Mouse (Mus musculus): ENCODE results near the gene Nfia.

Nfia gene

DNA sequence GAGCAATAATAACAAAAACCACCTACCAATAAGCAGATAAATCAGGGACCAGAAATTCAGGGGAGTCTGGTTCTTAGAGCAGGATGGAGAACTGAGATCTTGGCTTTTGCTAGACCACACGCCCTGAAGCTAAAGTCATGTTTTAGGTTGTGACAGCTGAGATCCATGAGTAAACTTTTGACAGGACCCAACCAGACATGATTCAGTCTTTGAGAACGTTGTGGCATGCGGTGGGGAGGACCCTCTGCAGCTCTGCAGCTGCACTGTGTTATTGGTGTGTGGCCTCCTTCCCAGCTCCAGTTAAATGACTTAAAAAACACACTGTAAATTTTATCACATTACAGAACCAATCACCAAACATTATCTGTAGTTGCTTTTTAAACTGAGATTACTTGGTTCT lies 87.8 kb downstream of the Nfia start:
- intact Hi-C loops (cut with DNase I): loop anchor here (5.0 kb wide), 1 partner anchor 78 kb away; no protein-coding TSS in a partner anchor

DNA sequence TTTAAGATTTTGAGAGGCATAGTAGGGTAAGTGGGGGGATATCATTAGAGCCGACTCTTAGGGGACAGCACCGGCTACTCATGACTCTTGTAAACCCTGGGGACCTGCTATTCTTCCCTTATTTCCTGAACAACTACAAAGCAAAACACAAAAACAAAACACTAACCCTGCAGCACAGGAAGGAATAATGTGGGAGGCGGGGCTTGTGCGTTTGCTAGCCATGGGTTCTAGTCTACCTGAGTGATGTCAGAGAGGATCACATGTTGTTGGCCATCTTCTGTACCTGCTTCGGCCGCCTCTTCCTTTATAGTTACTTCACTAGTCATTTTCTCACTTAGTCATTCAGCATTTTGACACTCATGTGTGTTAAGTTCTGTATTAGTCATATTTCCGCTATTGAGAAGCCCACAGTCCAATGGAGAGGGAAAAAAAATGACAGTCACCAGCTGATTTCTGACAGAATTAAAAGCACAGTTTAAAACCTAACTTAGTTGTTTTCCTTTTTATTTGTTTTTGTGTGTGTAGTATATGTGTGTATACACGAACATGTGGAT lies 88.3 kb downstream of the Nfia start:
- intact Hi-C loops (cut with DNase I): loop anchor here (5.0 kb wide), 1 partner anchor 79 kb away; no protein-coding TSS in a partner anchor

DNA sequence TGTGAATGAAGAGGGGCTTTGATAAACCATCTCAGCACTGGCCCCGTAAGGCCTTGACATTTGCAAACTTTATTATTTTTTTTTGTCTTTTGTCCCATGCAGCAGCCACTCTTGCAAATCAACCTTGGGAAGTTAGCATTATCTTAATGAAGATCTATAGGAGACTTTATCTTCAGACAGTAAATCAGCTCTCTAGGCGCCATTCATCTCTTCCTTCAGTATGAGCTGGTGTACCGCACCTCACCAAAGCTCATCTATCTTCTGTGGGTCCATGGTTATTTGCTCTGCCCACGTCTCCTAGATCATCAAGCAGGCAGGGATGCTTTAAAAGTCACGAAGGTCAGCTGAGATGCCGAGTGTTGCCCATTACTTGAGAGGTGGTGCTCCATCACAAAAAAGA lies 89.8 kb downstream of the Nfia start:
- intact Hi-C loops (cut with DNase I): loop anchor here (5.0 kb wide), 1 partner anchor 80 kb away; no protein-coding TSS in a partner anchor

DNA sequence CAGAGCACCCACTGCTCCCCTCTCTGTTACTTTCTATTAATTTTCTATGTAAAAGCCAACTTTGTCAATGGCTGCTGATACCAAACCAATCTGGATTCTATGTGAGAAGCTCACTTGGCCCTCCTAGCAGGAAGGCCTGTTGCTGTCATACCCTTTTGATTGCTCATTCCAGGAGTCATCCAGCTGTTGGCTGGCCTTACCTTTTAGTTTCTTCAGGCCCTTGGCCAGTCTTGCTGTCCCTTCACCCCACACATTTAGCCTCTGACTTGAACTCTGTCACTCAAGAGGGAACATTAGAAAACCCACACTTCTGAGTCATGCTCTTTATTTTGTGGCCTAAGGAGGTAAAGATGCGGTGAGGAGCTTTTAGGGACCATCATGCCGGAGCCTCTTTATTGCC lies 91.7 kb downstream of the Nfia start:
- intact Hi-C loops (cut with DNase I): loop anchor here (5.0 kb wide), 1 partner anchor 82 kb away; no protein-coding TSS in a partner anchor

DNA sequence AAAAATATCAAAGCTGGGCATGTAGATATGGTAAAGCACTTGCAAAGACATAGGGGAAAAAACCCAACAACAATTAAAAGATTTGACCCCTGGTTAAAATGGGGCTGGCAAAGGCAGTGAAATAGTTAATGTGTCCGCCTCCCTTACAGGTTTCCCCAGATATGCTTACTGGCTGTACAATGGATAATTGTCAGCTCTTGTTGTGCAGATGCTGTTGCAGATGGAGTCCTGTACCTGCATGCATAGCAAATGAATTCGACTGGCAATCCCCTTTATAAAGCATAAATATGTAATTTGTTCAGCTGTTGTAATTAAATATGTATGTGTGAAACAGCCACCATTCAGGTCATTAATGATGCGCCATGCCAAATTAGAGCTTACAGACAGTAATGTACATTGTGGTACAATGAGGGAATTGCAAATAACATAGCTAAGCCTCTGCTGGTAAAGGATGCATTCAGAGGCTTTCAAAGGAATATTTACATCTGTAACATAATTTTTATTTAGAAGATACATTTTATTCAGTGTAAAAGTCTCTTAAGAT lies 92.9 kb downstream of the Nfia start:
- intact Hi-C loops (cut with DNase I): no loop called here

DNA sequence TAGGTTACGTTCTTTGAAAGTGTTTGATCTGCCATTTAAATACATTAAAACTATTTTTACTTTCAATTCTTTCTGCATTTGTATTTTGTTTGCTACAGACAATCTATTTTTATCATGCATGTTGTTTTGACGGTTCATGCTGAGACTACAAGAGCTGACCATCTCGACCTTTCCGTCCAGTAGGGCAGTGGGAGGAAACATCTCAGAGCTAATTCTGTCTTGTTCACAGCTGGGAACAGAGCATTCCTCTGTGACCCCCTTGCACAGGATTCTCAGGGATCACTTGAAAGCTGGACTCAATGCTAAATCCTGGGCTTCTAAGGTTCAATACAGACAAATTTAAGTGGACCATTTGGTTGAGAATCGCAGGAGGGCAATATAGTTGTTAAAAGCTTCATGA lies 93.9 kb downstream of the Nfia start:
- intact Hi-C loops (cut with DNase I): no loop called here

DNA sequence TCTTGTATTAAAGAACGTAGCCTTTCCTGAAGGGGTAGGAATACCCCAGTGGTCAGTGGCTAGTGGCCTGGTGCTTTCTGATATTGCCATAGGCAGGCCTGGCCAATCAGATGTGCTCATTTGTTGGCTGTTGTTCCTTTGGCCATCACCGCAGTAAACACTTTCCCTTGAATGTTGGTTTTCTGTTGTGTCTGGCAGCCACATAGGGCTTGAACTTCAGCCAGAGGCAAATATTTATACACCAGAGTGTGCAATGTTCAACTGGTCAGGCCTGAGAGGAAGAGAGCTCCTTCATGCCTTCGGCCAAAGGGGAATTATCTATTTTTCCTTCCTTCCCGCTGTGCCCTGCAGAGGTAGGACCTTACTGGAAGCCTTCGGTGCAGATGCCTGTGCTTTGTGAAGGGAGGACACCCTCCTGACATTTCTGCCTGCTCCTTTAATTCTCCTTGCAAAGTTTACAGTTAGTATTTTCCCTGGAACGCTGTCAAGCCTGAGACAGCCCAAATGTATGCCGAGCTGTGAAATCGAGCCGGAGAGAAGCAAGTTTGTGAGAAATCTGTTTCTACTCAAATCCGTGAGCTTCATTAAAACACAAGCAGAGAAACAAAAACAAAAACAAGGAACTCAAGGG lies 95.9 kb downstream of the Nfia start:
- intact Hi-C loops (cut with DNase I): no loop called here

DNA sequence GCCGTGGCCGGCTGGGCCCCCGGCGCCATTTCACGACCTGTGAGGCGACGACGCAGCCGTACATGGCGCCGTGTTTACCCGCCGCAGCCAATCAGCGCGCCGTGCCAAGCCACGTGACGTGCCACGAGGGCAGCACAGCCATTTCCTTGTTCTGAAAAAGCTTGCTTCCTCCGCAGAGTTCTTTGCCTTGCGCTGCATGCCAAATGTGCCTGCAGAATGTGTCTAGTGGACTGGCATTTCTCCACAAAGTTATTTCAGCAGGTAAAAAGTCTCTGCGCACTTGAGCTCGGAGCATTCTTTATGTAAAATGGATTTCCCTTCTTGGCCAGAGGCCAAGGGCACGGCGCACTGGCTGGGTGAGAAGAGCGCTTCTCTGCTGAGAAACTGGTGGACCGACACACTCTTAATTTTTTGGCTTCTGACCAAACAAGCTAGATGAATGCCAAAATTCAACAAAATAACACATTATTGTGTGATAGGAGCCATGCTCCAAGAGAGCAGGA lies 96.5 kb downstream of the Nfia start:
- intact Hi-C loops (cut with DNase I): no loop called here

DNA sequence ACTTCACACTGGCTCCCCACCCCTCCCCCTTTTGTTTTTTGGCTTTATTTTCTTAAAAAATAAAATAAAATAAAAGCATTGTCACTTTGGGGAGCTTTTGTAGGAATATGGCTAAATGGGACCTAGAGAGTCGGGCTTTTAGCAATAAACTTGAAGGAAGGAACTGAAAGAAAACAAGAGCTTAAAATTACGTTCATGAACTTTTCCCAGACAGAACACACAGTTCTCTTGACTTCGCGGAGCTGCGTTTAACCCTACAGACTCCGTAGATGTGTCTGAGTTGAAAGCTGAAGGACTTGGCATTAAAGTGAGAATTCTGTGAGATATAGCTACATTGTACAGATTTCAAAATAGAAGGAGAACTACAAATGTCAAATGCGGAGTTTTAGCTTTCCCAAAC lies 96.9 kb downstream of the Nfia start:
- intact Hi-C loops (cut with DNase I): no loop called here

DNA sequence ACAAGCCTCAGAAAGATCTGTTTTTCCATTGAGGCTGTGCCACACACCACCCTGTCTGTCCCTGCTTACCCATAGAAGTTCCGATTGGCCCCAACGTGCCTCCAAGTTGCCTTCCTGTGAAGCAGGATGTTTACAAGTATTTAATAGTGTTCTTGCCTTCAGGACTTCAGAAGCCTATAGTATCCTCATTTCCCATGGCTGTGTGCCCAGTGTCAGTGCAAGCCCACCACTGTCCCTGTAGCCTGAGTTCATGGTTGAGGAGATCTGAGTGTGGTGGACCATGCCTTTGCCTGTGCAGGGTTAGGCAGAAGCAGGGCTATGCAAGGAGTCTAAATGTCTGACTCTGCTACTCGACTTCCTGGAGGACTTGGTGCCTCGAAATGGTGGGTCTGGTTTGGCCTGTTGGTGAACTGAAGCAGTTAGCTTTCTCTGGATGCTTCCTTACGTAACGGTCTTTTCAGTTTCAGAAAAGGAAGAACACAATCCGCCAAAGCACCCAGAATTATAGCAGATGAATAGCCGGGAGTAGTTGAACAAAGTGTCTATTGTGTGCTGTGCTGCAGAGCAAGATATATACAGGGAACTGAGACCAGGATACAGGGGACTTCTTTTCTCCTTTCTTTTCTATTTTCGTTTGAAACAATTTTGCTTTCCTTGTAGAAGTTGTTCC lies 99.4 kb downstream of the Nfia start:
- intact Hi-C loops (cut with DNase I): loop anchor here (5.0 kb wide), 1 partner anchor 45 kb away; no protein-coding TSS in a partner anchor

DNA sequence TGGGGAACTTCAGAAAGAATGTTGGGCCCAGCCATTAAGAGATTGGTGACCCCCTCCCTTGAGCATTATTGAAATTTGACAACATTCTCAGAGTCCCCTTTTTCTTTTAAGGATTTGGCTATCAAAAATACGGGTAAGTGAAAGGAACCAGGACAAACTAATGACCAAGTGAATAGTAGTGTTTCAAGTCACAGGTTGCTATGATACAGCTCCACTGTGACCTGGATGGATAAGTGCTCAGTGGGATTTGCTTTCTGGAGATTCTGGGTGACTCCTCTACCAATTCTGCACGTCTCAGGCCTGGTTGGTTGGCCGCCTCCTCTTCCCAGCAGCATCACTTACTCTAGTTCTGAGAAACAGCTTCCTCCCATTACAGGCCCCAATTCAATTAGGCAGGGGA lies 102.4 kb downstream of the Nfia start:
- intact Hi-C loops (cut with DNase I): loop anchor here (5.0 kb wide), 1 partner anchor 42 kb away; no protein-coding TSS in a partner anchor

DNA sequence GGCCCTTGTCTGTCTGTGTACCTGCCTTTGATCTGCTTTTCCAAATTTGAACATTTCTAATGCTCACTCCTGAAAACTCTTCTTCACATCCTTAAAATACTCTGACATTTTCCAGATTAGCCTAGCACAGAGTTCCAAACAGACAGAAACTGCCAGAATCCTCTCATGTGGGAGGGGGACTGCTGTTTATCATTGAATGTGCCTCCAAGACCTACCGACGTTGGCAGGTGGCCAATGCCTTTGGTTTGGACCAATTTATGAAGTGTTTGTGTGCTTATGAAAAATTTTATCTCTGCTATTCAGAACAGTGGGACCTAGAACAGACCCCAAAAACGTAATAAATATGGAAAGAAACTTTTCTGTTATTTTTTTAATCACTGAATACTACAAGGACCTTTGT lies 103.4 kb downstream of the Nfia start:
- intact Hi-C loops (cut with DNase I): no loop called here

DNA sequence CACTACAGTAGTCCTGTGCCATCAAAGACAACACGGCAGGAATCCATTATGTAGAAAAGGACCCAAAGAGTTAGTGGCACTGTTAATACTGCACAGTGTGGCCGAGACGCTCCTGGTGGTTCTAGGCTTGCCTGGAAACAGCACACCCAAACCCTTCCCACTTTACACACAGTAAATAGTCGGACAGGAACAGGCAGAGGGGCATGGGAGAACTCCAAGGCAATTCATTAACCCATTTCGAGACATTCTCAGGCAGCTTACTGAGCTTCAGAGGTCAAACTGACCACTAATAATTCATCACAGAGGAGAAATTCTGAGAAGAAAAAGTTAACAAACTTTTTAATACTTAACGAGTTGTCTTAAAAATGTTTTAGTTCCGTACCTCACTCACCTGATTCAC lies 107.2 kb downstream of the Nfia start:
- intact Hi-C loops (cut with DNase I): no loop called here

DNA sequence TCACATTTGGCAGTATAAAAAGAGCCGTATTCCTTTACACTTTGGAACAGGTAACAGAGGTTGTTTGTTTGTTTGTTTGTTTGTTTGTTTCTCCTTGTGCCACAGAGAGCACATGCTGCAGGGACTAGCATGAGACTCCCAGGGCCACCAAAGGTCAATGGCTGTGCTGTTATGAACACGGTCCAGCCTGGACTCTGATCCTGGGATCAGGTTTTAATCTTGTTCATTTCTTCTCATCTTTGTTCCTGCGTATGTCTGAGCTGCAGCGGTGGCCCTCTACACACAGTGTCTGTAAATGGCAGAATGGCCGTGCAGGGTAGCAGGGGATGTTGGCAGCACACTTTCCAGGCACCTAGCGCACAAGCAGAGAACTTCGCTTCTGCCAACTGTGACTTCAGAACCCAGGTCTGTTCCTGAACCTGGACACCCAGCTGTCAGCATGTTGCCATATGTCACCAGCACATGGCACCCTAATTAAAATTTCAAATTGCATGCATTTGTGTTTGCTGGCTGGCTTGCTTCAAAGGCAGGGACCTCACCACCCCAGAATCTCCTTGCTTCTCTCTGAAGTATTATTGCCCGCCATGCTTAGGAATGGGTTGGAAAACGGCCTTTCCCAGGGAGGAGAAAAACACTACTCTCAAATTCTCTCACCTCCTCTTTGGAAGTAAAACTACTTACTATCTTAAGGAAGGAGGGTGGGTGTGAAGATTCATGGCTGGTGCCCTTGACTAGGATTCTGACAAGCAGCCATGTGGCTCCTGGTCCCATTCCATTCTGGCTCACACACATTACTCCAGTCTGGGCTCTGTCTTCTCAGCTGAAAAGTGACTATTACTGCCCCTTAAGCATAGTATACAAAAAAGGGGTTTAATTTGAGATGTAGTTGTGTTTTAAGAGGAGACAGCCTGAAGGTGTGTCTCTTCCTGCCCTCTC lies 107.9 kb downstream of the Nfia start:
- intact Hi-C loops (cut with DNase I): no loop called here

DNA sequence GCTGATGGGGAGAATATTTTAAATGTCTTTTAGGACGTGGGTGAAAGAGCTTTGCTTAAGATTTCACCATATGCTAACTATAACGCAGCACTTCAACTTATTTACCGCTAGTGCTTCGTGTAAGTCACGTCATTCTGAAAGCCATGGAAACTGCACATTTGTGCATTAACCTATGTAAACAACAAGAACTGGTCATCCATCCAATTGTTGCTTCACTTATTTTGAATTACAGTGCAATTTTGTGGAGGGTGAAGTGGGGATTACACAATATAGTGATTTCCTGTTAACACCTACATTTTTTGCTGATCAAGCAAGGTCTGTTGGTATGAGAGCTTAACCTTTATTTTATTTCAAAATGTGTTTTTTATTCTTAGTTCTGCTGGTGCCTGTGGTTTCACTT lies 113.0 kb downstream of the Nfia start:
- intact Hi-C loops (cut with DNase I): no loop called here

DNA sequence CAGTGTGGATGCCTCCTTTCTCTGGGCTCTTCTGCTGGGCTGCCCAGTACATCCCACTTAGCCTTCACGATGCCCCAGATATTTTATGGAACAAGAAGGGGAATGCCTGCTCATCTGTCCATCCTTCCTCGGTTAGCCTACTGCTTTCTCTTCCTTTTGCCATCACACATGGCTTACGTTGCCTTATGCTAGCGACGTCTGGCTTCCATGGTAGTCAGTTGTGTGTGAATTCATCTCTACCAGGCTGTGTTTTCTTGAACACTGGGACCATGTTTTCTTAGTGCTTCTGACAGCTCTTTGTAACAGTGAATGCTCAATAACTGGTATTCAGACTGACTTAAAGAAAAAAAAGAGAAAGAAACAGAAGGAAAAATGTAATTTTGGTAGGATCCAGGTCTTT lies 113.7 kb downstream of the Nfia start:
- intact Hi-C loops (cut with DNase I): no loop called here

DNA sequence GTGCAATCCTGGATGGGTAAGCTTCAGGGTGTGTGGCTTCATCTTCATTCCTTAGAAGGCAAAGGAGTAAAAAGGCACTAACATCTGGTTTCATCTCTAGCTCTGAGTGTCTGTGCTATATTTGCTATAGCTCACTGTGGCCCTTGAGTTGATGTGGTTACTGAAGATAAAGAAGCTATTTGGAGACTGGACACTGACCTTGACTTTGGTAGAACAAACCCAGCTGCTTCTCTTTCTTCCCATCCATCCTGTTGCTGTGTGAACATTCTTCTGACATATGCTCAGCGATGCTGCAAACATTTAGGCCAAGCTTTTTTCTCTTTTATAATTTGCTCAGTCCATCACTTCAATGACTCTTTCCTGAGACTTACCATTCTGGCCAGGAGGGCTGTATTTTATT lies 114.7 kb downstream of the Nfia start:
- intact Hi-C loops (cut with DNase I): no loop called here

DNA sequence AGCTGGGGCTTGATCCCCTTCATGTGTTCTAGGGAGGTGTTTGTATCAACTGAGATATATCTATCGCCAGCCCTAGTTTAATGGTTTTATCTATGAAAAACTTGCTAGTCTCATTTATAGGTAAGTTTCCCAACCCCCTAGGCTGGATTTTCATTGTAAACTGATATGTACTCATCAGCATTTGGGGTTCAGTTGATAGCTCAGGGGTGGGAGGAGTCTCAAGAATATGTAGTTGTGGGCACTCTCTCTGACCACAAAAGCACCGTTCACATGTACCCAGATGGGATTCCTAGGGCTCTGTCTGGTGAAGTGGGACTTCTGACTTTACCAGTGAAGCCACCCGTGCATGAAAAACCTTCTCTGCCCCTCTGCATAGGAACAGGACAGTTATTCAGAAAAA lies 118.5 kb downstream of the Nfia start:
- intact Hi-C loops (cut with DNase I): no loop called here

DNA sequence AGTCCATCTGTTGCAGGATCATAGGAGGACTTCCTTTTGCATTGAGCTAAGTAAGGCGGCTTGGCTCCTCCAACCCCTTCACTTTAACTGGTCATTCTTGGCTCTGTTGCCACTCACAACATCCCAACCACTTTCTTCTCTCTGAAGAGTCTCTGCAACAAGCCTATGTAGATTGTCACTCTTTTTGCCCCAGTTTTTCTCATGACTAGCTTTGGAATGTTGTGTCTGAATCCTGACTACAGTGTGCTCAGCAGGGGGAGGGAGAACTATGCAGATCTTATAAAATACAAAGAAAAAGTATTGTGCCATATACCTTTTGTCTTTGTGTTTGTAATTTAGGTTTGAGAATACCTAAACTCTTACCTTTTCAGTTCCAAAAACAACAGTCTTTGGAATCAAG lies 119.1 kb downstream of the Nfia start:
- intact Hi-C loops (cut with DNase I): no loop called here

DNA sequence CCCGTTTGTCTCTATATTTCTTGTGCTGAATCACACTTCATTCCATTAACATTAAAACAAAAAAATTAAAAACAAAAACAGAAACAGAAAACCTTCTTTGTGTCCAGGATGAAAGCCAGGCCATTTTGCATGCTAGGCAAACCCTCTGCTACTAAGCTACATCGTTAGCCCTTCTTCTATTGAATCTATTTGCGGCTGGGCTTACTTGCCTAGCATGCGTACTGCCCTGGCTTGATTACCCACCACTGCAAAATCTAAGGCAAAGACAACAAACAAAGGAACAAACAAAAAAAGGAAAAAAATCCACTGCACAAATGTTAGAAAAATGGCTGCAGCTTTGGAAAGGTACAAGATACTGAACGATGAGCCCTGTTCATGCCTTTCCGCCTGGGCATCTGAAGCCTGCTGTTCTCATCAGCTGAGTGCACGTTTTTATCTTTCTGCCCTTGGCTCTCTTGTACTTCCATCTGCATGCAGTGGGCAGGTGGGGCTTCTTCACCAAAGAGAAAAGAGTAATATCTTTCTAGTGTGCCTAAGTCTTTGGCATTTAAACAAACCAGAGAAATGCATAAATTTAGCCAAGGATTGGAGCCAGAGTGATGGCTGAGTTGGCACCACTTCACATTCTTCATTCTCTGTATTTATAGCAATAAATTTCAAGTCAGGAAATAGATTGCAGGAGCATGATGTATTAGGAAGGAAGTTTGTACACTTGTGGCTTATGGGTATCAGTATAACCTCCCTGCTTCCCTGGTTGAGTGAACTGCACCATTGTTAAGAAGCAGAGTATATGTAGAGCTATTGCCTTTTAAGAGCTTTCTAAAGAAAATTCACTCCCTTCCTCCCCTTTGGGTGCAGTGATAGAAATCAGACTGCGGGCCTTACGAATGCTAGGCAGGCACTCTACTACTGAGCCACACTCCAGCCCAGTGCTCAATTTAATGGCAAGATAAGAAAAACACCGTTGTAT lies 121.7 kb downstream of the Nfia start:
- intact Hi-C loops (cut with DNase I): no loop called here

Data from adrenal gland (tissue).